Mouse (Mus musculus) bone marrow, adult 2 months (tissue): Measurements from ENCODE around the gene Tent5d. TPM values are rescaled to one million over a fixed set of nuclear protein-coding genes. Genes with fewer than 3 reads are reported as not detected.

Experiments used
- H3K27ac ChIP-seq: fragments of 200-500 bp; 2 replicates; pipeline ENCODE4 v1.5.1; 2012; ENCODE audit warnings: low read depth, mild to moderate bottlenecking, control low read depth, inconsistent platforms, low read length; ENCODE audit not compliant: control insufficient read depth, poor library complexity, insufficient read depth
- H3K4me1 ChIP-seq: fragments of 200-500 bp; 2 replicates; pipeline ENCODE4 v1.6.1; 2011; ENCODE audit warnings: low read length; ENCODE audit not compliant: control insufficient read depth, insufficient read depth
- H3K4me3 ChIP-seq: fragments of 200-500 bp; replicated peaks from 2 replicates; pipeline ENCODE3; 2011; ENCODE audit warnings: mild to moderate bottlenecking, low read depth, low read length, control low read depth; ENCODE audit not compliant: control insufficient read depth
- CTCF ChIP-seq: fragments of 200-500 bp; IDR thresholded peaks from 2 replicates; pipeline ENCODE4 v1.5.1; 2011; ENCODE audit warnings: low read length, control low read depth; ENCODE audit not compliant: control insufficient read depth, insufficient read depth
- POLR2A ChIP-seq: fragments of 200-500 bp; IDR thresholded peaks from 2 replicates; pipeline ENCODE4 v1.6.1; 2011; ENCODE audit warnings: low read depth, mild to moderate bottlenecking, control low read depth, low read length, borderline replicate concordance; ENCODE audit not compliant: control insufficient read depth
- WGBS: fragments of 180-500 bp; shearing (Covaris S2); methylation state at CpG from one replicate; pipeline ENCODE4 v1.1.7; 2018; 5-methylcytosine and 5-hydroxymethylcytosine counted together
- polyA plus RNA-seq: library from polyadenylated mRNA; stranded (reverse); fragments of >200 nt; gene quantifications from 2 replicates; pipeline ENCODE4 v1.2.4, GENCODE M21; 2011; ENCODE audit warnings: low replicate concordance; ENCODE audit not compliant: missing spikeins, insufficient read depth, insufficient read length

Gene Tent5d
- polyA plus RNA-seq, 1 experiment: not detected

GRCm38 (mm10) chrX:107816726-107817125, 24.3 kb downstream of the Tent5d start:
- Histone ChIP-seq H3K27ac (no peak overlapping the region), H3K4me1 (no peaks in the 10 kb centered on the region), H3K4me3 (no peak overlapping the region)
- WGBS: 78% methylated on average over 6 of the region's 6 CpGs
- TF ChIP-seq CTCF: no peak
- no peak for TF ChIP-seq POLR2A

GRCm38 (mm10) chrX:107858165-107858564, 65.8 kb downstream of the Tent5d start:
- H3K4me3 ChIP-seq: no peak overlapping the region
- WGBS: 43% methylated on average over 4 of the region's 4 CpGs
- no peaks in the 10 kb centered on the region for H3K4me1 ChIP-seq
- no peak for TF ChIP-seq CTCF
- no peak for TF ChIP-seq POLR2A
- no peak overlapping the region for H3K27ac ChIP-seq

Other genes with a start within 250 kb of the Tent5d start
- gene Tbx22, start 124.6 kb upstream of the Tent5d start, polyA plus RNA-seq: 0.40 TPM in 1 of 2 replicates, not detected in the other
- 2.8 and 8.5 TPM in 2 replicates for gene 2610002M06Rik, start 23.7 kb downstream of the Tent5d start, polyA plus RNA-seq
- not detected in 2 replicates for gene Gm732, start 155.9 kb downstream of the Tent5d start, polyA plus RNA-seq